Mouse (Mus musculus) embryo, embryonic 10.5 days (tissue): ENCODE results near the gene Itgb1bp1.

Experiments used
- DNase-seq: peaks from one replicate; pipeline ENCODE4 v3.0.0-alpha.2; 2015; ENCODE audit warnings: low spot score

Itgb1bp1 gene

DNA sequence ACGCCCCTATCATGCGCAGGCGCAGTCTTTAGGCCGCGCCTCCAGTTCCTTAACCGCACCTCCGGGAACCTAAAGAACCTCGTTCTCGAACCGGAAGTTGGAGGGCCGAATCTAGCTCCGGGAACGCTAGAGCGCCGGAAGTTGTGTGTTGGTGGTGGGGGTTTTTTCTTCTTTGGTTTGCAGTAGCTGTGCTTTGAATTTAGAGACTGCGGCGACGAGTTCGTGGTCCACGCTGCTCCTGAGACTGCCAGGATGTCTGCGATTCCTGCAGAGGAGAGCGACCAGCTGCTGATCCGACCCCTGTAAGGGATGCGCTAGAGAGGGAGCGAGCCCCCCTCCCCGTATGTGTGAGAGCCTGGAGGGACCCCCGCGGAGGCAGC is at the start of gene Itgb1bp1:
Gene Itgb1bp1 (minus strand): TSS at position 42 of the 380 bp plus-strand sequence.
- peak; percentile 98 for DNase-seq

DNA sequence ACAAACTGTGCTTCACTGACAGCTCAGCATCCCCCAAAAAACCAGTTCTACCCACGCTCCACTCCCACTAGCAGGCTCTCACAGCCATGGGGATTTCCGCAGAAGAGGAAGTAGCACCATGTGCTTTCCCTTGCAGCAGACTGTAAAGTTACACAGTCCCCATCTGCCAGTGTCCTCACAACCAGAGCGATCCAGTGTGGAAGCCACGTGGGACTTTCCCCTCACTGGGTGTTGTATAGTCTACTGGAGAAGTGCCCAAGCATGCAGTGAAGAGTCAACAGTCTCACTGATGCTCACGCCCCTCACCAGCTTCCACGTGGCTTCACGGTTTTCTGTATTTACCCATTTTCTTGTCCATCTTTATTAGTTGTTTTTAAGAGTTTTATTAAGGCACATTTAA is 49.8 kb upstream of the Itgb1bp1 start:
- DNase-seq, result no peak

DNA sequence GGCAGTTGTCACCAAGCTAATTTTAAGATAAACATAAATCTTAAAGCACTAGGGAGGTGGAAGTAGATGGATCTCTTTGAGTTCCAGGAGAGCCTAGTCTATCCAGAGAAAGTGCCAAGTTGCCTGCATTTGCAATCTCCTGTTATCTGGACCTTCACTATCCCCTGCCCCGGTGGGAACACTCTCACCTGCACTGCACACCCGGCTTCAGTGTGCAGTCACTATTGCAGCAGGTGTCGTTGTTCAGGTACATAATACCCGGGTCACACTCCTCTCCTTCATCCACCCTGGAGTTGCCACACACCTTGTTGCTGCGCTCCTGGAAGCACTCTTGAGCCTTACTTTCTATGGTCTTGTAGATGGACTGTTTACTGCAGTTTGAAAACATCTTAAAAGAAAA is 47.7 kb upstream of the Itgb1bp1 start:
- no peak for DNase-seq

DNA sequence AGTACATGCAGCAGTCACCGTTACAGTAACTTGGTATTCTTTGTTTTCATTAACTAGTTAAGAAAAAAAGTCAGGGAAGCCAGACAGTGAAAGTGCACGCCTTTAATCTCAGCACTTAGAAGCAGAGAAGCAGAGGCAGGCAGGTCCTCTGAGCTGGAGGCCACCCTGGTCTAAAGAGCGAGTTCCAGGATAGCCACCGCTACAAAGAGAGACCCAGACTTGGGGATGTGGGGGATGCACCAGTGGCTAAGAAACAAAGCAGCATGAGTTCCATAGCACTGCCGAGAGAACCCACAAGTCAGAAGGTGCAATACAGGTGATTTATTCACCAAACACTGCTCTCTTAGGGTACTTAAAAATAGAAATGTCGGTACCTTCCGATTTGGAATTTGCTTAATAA is 46.9 kb upstream of the Itgb1bp1 start:
- DNase-seq, result no peak

DNA sequence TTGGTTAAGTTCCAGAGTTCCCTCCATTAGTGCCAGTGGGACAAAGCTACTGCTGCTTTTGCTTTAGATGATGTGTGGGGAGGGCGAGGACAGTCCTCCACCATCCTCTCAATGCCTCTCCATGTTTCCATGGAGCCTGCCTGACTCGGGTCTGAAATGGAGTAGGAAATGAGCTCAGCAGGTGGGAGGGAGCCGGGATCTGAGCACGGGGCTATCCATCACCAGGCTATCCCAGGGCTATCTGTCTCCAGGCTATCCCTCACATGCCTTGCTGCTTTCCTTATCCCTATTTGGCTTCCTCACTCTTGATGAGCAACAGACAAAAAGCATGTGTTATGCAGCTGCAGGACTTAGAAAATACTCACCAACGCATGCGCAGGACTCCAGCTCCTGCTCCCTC is 45.6 kb upstream of the Itgb1bp1 start:
- no peak for DNase-seq

DNA sequence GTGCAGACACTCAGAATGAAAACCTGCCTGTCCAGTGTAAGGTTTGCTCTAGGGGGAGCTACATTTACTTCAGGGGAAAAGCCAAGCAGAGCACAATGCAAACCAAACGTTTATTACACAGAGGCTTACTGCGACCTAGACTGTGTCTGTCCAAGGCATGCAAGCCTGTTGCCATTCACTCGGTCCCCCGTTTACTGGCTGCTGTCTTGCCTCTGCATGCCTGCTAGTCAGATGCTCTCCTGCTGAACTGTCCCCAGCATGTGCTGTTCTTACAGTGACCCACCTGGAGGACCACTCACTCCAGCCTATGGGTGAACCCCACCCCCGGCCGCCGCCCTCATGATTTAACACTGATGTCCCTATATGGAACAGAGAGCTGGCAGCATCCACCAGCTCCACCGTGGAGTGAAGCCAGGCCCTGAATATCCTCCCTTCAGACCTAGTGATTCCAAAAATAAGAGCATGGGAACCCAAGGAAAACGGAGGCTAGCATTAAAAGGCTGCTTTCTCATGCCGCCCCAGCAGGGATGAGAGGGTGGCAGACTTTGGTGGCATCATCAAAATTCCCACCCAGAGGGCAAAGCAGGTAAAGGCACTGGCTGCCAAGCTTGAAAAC is 45.0 kb upstream of the Itgb1bp1 start:
- DNase-seq, result no peak

DNA sequence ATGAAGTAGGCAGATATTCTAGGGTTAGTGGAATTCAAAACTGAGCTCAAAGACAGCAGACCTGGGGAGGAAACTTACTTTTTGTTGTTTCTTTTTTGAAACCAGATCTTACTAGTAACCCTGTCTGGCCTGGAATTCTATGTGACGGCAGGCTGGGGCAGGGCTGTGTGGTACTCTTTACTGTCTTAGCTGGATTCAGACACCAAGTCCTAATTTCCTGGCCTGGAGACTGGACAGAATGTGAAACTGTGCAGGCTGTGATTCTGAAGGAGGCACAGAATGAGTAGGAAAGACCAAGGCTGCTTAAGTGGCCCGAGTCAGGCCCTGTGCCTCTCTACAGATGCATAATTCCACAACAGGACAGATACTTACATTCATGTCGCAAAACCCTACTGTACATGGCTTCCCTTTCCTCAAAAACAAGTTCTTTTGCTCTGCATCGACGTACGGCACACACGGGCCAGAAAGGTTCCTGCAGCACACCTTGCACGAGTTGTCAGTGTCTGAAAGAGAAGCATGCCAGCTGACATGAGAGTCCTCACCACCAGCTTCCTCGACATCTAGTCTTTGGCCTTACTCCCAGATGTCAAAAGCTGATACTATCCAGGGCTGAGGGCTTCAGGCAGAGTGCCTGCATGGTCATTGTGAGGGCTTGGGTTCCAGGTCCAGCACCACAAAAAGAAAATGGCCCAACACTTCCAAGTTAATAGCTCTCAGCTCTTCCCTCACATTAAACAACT is 43.7 kb upstream of the Itgb1bp1 start:
- no peak for DNase-seq

DNA sequence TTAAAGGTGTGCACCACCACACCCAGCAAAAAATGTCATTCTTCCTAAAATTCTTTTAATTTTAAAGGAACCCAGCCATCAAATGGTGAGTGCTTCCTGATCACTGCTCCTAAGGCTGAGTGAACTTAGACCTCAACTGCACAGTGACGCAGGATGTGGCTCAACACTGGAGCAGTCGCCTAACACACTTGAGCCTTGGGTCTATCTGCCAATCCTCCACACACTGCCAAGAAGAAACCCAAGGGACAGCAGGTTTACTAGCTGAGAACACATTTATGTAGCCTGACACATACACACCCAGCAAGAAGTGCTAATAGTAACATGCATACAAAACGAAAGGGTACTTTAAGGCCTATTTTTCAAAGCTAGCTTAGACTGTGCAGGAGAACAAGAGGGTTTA is 40.2 kb upstream of the Itgb1bp1 start:
- no peak for DNase-seq

DNA sequence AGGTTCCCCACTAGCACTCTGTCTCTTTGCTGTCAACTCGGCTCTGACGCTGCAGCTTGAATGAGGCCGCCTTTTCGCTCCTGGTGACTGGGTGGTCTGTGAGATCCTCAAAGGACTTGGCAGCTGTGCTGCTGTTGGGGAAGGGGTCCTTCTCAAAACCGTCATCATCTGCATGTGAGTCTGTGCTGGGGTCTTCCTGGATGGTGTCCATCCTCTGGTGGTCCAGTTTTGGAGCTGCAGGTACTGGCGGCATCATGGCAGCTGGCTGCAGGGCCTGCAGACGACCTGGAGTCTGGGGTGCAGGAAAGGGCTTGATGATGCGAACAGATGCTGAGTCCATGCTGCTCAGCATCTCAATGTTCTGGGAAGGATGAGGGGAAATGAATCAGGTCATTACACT is 39.2 kb upstream of the Itgb1bp1 start:
- no peak for DNase-seq

DNA sequence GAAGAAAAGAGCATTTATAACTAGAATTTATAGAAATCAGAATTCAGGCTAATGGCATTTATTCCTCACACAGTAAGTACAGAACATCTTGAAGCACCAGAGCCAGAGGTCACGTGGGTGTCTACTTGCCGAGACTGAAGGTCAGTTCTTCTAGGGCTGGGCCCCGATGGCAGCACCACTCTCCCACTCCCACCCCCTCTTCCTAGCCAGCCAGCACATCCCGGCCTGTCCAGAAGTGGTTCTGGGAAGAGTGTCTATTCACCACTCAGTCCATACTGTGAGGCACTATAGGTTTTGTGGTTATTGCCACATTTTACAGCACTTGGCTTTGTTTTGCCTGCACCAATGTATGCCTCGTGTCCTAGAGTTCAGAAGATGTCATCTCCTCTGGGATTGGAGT is 38.0 kb upstream of the Itgb1bp1 start:
- DNase-seq, result no peak

DNA sequence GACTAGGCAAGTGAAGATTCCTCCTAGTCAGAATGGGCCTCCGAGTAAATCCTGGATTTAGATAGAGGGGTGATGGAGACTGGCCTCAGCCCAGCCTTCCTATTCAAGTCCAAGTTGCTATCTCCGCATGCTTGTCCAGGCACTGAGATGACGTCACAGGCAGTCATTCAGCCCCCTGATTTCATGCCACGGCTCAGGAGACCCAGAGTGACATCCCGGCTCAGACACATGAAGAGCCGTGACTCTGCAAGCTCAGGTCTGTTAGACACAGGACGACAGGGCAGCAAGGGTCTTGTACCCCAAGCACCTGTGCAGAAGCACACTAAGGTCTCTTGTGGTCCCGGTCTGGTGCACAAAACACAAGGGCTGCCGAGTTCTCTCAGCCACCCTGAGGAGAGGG is 36.8 kb upstream of the Itgb1bp1 start:
- no peak for DNase-seq

DNA sequence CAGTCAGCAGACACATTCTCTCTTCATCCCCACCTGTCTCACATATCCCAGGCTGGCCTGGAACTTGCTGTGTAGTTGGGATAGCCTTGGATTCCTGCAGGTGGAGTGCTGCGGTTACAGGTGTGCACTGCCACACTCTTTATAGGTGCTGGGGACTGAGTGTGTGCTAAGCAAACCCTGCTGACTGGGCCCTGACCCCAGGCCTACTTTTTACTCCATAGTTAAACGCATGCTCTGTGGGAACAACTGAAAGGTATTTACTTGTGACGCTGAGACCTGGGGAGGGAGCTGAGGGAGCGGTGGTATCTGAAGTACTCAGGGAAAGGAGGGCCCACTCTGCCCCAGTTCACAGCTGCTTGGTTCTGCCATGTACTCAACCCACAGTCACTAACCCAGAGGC is 36.2 kb upstream of the Itgb1bp1 start:
- DNase-seq, result no peak

DNA sequence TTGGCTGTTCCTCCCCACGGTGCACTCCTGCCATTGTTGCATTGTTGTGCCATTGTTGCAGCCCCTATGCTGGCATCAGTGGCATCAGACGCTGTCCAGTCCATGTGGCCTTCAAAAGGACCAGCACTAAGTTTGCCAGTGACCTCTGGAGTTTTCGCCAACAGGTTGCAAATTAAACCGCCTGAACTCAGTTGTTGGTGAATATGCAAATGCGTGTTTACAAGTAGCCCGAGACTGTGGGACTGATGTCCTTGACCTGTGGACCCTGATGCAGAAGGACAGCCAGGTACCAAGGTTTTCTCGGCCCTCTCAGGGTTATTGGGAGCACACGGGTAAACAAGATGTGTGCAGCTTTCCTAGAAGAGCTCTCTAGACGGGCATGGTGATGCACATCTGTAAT is 35.1 kb upstream of the Itgb1bp1 start:
- no peak for DNase-seq

DNA sequence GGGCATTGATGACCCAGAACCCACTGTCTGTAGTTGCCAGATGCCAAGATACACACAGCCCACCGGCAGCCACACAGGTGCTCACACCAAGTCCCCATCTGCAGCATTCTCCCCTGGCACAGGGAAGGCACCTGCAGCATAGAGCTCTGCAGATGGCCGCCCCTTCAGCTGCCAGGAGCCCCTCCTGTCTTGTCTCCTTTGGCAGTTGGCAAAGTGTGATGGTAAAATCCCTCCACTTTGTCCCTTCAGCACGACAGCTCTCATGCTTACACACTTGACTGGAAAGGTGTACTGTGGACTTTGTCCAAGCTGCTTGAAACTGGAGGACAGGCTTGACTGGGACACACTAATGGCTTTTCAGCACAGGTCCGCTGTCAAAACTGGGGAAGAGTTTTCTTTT is 34.2 kb upstream of the Itgb1bp1 start:
- no peak for DNase-seq

DNA sequence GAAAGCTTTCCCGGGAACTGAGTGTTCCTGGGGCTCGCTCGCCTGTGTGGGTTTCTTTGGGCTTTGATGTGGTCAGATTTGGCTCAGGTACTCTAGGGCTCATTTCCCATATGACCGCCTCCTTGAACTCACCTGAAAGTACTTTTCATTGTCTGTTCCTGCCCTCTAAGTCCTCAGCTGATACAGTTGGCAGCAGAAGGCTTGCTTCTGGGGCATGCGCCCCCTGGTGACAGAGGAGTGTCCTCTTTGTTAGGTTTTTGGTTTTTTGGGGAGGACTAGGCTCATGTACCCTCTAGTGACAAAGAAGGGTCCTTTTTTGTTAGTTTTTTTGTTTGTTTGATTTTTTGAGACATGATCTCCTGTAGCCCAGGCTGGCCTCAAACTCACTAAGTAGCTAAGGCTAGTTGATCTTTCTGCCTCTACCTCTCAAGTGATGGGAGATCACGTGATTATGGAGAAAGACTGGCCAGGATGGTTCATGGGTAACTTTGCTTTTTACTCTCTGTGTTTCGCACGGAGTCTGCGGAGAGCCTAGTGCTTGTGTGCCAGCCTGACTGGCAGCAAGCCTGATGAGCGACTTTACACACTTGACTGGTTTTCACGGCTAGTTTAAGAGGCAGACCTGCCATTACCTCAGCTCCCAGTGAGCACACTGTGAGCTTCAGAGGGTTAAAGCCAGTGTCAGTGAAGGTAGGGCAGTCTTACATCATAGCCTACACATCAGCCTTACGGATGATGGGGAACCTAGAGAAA is 32.2 kb upstream of the Itgb1bp1 start:
- DNase-seq, result peak; percentile 80

DNA sequence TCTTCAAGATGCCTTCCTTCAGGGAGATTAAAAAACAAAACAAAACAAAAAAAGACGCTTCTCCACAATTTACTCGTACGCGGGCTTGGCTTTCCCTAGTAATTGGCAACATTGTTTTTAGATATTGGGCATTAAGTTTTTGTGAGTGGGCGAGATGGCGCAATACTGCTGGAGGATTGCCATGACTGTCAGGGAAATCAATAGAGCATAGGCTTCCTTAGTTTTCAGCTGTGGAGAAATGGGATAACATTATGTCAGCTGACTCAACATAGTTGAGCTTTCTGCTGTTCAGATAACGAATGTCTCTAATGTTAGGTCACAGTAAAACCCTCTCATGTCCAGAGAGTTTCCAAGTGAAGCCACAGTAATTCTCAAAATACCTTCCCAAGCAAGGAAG is 30.8 kb upstream of the Itgb1bp1 start:
- DNase-seq, result no peak

DNA sequence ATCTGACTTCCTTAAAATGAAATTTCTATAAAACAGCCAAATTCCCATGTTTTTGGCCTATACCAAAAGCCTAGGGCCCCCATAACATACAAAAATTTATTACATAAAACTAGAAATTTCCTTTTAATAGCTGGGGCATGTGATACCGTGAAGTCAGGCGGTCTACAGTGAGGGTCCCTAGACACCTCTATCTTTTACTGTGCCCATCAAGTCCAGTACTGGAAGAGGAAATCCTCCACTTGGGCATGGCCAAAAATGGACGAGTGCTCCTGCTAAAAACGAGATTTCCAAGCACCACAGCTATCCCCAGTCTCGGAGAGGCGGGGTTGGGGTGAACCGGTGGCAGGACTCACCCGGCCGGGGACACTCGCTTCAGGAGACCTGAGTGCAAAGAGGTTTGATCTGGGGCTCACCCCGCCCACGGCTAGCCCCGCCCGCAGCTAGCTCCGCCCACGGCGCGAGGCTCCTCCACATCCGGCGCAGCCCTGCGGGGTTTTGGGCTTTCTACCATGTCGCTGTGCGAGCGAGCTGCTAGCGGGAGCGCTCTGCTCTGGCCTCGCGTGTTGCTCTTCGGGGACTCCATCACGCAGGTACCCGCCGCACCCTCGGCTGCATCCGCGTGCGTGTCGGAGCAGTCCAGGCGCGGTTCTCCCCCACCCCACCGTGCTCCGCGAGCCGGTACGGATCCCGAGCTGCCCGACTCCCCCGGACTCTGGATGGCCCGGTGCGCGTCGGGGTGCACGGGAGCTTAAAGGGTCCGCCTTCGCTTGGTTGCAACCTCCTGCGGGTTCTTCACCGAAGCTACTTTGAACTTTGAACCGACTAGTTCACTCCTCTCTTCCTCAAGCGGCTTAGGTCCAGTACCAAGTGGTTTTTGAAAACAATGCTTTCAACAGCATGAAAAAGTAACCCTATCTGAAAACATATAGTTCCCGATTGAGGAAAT is 30.1 kb upstream of the Itgb1bp1 start, which contains the start of gene Iah1:
Gene Iah1 (plus strand): TSS at position 467 of the 946 bp plus-strand sequence.
- DNase-seq, result peak; percentile 88

DNA sequence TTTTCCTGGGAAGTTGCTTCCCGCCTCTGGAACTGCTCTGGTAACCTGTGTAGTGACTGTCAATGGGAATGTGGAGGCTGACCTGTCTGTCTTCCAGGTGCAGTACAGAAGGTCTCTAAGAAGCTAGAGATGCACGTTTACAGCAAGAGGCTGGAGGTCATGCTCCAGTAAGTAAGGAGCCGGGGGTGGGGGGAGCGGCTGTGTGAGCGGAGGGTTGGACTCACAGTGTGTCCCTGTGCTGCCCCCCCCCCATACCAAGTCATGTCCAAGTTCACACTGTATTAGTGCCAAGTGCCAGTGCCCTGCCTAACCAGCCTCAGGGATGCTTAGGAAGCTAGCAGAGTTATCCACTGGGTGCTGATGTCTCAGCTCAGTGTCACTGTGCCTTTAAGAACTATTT is 26.1 kb upstream of the Itgb1bp1 start:
- DNase-seq, result no peak

DNA sequence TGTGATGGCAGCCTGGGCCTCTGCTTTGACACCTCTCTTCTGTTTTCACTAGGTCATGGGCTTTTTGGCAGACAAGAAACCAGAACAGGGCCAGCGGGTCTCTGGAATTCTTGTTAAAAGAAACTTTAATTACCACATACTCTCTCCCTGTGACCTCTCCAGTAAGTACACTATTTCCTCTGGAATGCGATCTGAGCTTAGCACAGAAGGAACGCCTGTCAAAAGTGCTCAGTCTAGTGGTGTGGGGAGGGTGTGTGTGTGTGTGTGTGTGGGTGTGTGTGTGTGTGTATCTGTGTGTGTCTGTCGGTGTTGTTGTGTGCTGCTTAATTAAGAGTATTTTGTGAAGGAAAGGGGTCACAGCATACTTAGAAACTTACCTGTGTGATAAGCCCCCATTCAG is 20.6 kb upstream of the Itgb1bp1 start:
- DNase-seq, result no peak

DNA sequence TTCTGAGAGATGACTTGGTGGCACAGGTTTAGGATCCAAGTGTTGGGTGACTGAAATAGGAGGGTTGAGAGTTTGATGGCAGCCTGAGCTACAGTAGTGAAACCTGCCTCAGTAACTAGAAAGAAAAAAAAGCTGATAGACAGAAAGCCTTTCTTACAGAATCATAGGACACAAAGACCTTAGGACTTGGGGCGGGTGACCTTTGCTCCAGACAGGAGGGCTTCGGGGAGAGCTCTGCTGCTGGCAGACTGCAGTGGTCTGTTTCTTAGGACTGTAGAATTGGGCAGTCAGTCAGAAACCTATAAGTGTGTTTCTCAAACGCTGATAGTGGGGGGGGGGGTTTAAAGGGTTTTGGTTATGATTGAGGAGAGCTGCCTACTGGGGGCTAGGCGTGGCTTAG is 19.7 kb upstream of the Itgb1bp1 start:
- DNase-seq, result no peak

DNA sequence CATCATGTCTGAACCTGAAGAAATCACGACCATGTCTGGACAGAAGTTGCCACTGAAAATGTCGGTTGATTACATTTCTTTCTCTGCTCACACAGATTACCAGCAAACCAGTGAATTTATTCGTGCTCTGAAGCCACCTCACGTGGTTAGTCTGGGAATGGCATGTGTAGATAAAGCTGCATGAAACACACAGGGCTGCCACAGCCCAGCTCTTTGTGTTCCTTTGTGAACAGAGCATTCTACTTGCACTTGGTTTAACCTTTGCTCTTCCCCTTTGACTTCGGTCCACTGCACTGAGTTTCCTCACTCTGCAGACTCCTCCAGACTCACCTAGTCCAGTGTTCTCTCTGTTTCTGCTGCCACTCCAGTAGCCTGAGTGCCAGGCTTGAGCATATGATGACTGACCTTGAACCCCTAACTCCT is 16.3 kb upstream of the Itgb1bp1 start:
- no peak for DNase-seq

DNA sequence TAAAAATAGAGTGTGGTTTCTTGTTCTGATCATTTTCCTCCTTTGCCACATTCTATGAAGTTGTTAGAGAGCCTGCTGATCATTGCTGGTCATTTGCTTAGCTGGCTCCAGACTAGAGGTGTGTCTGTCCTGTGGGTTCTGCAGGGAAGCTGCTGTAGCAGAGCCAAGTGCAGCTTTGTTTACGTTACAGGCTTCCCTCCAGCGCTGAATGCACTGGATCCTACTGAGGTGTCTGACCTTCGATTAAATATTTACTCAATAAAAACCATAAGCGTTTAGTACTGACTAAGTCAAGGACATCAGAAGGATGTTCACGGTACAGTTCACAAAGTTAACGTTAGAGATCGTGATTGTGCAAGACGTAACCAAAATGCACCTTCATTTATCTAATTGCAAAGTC is 15.8 kb upstream of the Itgb1bp1 start:
- DNase-seq, result no peak
